Mouse (Mus musculus) ES-E14 (cell line): ENCODE results near the gene Ocm. TPM values are rescaled to one million over a fixed set of nuclear protein-coding genes. Genes with fewer than 3 reads are reported as not detected.

Experiments
- DNase-seq: peaks from one replicate; pipeline ENCODE4 v3.0.0-alpha.2; 2013; ENCODE audit warnings: low read depth, low spot score
- H3K27ac ChIP-seq: 2 replicates; pipeline ENCODE4 v1.5.1; 2012; ENCODE audit warnings: low read depth, mild to moderate bottlenecking, low read length, moderate library complexity, mixed read lengths; ENCODE audit not compliant: poor library complexity, insufficient read depth, severe bottlenecking
- H3K36me3 ChIP-seq: 2 replicates; pipeline ENCODE4 v1.6.1; 2012; ENCODE audit warnings: mild to moderate bottlenecking, low read length, moderate library complexity, mixed read lengths; ENCODE audit not compliant: control insufficient read depth, poor library complexity, insufficient read depth, severe bottlenecking
- H3K4me1 ChIP-seq, 2 experiments: fragments of 150-350 bp in 1 of 2; sonication (generic) in 1 of 2; 2 replicates each; pipeline ENCODE4 v1.6.1; 2012; ENCODE audit warnings: low read length in 2 of 2, mild to moderate bottlenecking in 1 of 2, mixed read lengths in 1 of 2; ENCODE audit not compliant: control insufficient read depth in 2 of 2, insufficient read depth in 2 of 2, poor library complexity in 1 of 2
- H3K4me3 ChIP-seq, 2 experiments: fragments of 150-350 bp in 1 of 2; sonication (generic) in 1 of 2; 2 replicates each; pipeline ENCODE4 v1.5.1; 2012; ENCODE audit warnings: low read length in 2 of 2, low read depth in 1 of 2, mild to moderate bottlenecking in 1 of 2, mixed read lengths in 1 of 2; ENCODE audit not compliant: insufficient read depth in 1 of 2, poor library complexity in 1 of 2, severe bottlenecking in 1 of 2
- H3K9ac ChIP-seq: 2 replicates; pipeline ENCODE4 v1.6.1; 2012; ENCODE audit warnings: low read depth, mild to moderate bottlenecking, low read length, mixed read lengths; ENCODE audit not compliant: poor library complexity, insufficient read depth, severe bottlenecking
- H3K9me3 ChIP-seq: fragments of 150-350 bp; sonication (generic); 2 replicates; pipeline ENCODE4 v1.6.1; 2012; ENCODE audit warnings: low read depth, mild to moderate bottlenecking, low read length; ENCODE audit not compliant: control insufficient read depth, insufficient read depth
- CHD2 ChIP-seq: IDR thresholded peaks from 2 replicates; pipeline ENCODE4 v1.6.1; 2014; ENCODE audit warnings: mild to moderate bottlenecking, low read depth, low read length, inconsistent platforms
- HCFC1 ChIP-seq: IDR thresholded peaks from 2 replicates; pipeline ENCODE4 v1.6.1; 2012; ENCODE audit warnings: low read length, inconsistent platforms, borderline replicate concordance; ENCODE audit not compliant: insufficient read depth
- MAFK ChIP-seq: IDR thresholded peaks from 2 replicates; pipeline ENCODE4 v1.6.1; 2014; ENCODE audit warnings: mild to moderate bottlenecking, low read depth, low read length, inconsistent platforms; ENCODE audit not compliant: insufficient read depth
- ZC3H11A ChIP-seq: IDR thresholded peaks from 2 replicates; pipeline ENCODE4 v1.6.1; 2012; ENCODE audit warnings: low read depth, mild to moderate bottlenecking, inconsistent platforms, low read length, borderline replicate concordance
- ZNF384 ChIP-seq: IDR thresholded peaks from 2 replicates; pipeline ENCODE4 v1.6.1; 2012; ENCODE audit warnings: low read depth, low read length, inconsistent platforms
- in situ Hi-C, 2 experiments: fragments of 600-800 bp; cut with MboI; formaldehyde crosslinking; loops; one replicate each; pipeline ENCODE4 v1.15.1; 2025; ENCODE audit warnings: low sequenced_read_pairs in 2 of 2, inconsistent platforms in 1 of 2; ENCODE audit not compliant: unreplicated experiment in 2 of 2
- total RNA-seq: library from RNA; depleted of rRNA; stranded (reverse); fragments of 300-350 nt; gene quantifications from 2 replicates; pipeline ENCODE4 v1.2.3, GENCODE M21; 2012; rRNA removed

The Ocm gene
- total RNA-seq: not detected in 2 replicates

- no peak within 1 kb of the TSS for H3K9ac ChIP-seq
- no peak within 1 kb of the TSS for H3K4me3 ChIP-seq
- TF ChIP-seq CHD2: no peak
- no peak for TF ChIP-seq MAFK
- TF ChIP-seq ZNF384: no peak
- TF ChIP-seq HCFC1: no peak
- no peak for TF ChIP-seq ZC3H11A
- no peaks in the 10 kb centered on the region for H3K4me1 ChIP-seq
- H3K9me3 ChIP-seq: no peaks in the 10 kb centered on the region
- in situ Hi-C loops: no loop called here
- DNase-seq: no peak
- H3K36me3 ChIP-seq: no peaks in the 10 kb centered on the region
- H3K27ac ChIP-seq: no peak within 1 kb of the TSS
Observed at GRCm38 (mm10) chr5:144026620-144027263, at the start of gene Ocm. Gene Ocm, minus strand, starts transcription at chr5:144026670.

GRCm38 (mm10) chr5:144071249-144071648, 44.8 kb upstream of the Ocm start:
- H3K4me1 ChIP-seq: peaks cover 0 to 2% of the 10 kb centered on the region in 2 experiments; a peak in 1 of 4 replicates
- H3K9me3 ChIP-seq: no peaks in the 10 kb centered on the region
- TF ChIP-seq CHD2 (no peak), HCFC1 (no peak), ZNF384 (no peak), MAFK (no peak), ZC3H11A (no peak)
- no peak overlapping the region for H3K9ac ChIP-seq
- no peak overlapping the region for H3K4me3 ChIP-seq
- no peak overlapping the region for H3K27ac ChIP-seq
- in situ Hi-C loops: no loop called here
- no peaks in the 10 kb centered on the region for H3K36me3 ChIP-seq
- no peak for DNase-seq

- Histone ChIP-seq H3K9ac (no peak overlapping the region), H3K27ac (no peak overlapping the region), H3K4me3 (no peak overlapping the region), H3K9me3 (no peaks in the 10 kb centered on the region), H3K4me1 (peaks cover 0 to 2% of the 10 kb centered on the region in 2 experiments; a peak in 1 of 4 replicates), H3K36me3 (no peaks in the 10 kb centered on the region)
- TF ChIP-seq HCFC1 (no peak), ZNF384 (no peak), ZC3H11A (no peak), MAFK (no peak), CHD2 (no peak)
- in situ Hi-C loops: no loop called here
- no peak for DNase-seq
Observed at GRCm38 (mm10) chr5:144070064-144070463, 43.6 kb upstream of the Ocm start.

- TF ChIP-seq HCFC1 (no peak), ZC3H11A (no peak), ZNF384 (no peak), MAFK (no peak), CHD2 (no peak)
- in situ Hi-C loops: no loop called here
- no peak overlapping the region for H3K9ac ChIP-seq
- no peaks in the 10 kb centered on the region for H3K9me3 ChIP-seq
- no peaks in the 10 kb centered on the region for H3K36me3 ChIP-seq
- DNase-seq: no peak
- H3K27ac ChIP-seq: no peak overlapping the region
- H3K4me3 ChIP-seq: no peak overlapping the region
- H3K4me1 ChIP-seq: peaks cover 0 to 5% of the 10 kb centered on the region in 2 experiments; a peak in 2 of 4 replicates
Observed at GRCm38 (mm10) chr5:144066036-144066435, 39.6 kb upstream of the Ocm start.
